Mouse (Mus musculus): ENCODE results near the gene Ltbp1.

GRCm38 (mm10) chr17:75349109-75349508, 343.7 kb downstream of the Ltbp1 start:
- TF ChIP-seq CTCF (conservative IDR thresholded peaks at IDR 0.05 in 1 of 2, IDR thresholded peaks at IDR 0.05 in 1 of 2; ENCODE audit: low read depth in 2 of 2, low read length in 2 of 2), result no peak
- TF ChIP-seq POLR2A (IDR thresholded peaks at IDR 0.05; ENCODE audit: low read depth, low read length), result no peak
- TF ChIP-seq CHD2 (IDR thresholded peaks at IDR 0.05; ENCODE audit: low read length), result no peak
- no peak for TF ChIP-seq ETS1 (conservative IDR thresholded peaks at IDR 0.05; ENCODE audit: low read depth, low read length)
- no peak for TF ChIP-seq MXI1 (IDR thresholded peaks at IDR 0.05; ENCODE audit: low read depth, low read length)
- no peak for TF ChIP-seq MAFK (IDR thresholded peaks at IDR 0.05; ENCODE audit: insufficient replicate concordance, low read length)
- no peak for TF ChIP-seq EP300 (IDR thresholded peaks at IDR 0.05; ENCODE audit: low read length)
- no peak for TF ChIP-seq TBP (conservative IDR thresholded peaks at IDR 0.05; ENCODE audit: low read depth, low read length)
- TF ChIP-seq GABPA (IDR thresholded peaks at IDR 0.05; ENCODE audit: insufficient replicate concordance, low read depth, low read length), result no peak
- no peak for TF ChIP-seq RCOR1 (conservative IDR thresholded peaks at IDR 0.05; ENCODE audit: low read depth, low read length)
- TF ChIP-seq MAX (IDR thresholded peaks at IDR 0.05; ENCODE audit: low read length), result no peak
- no peak for TF ChIP-seq CHD1 (IDR thresholded peaks at IDR 0.05; ENCODE audit: low read depth, low read length)
- no peak for TF ChIP-seq MAZ (IDR thresholded peaks at IDR 0.05; ENCODE audit: low read depth, low read length)

Measured in CH12.LX (cell line).